Mouse (Mus musculus) neural tube, embryonic 12.5 days (tissue): ENCODE results near the gene Dapk1. TPM values are rescaled to one million over a fixed set of nuclear protein-coding genes. Genes with fewer than 3 reads are reported as not detected.

ENCODE experiments used
- ATAC-seq: fragments of 200-750 bp; cut with Nextera tagmentation; 2 replicates; pipeline ENCODE4 v1.8.0; 2017; ENCODE audit warnings: low read depth, mild to moderate bottlenecking, moderate TSS enrichment, moderate library complexity; ENCODE audit not compliant: low FRiP score
- H3K27ac ChIP-seq: fragments of 300-500 bp; sonication (generic); 2 replicates; pipeline ENCODE4 v1.5.1; 2016
- H3K27me3 ChIP-seq: fragments of 300-500 bp; sonication (generic); replicated peaks from 2 replicates; pipeline ENCODE4 v1.6.1; 2016; ENCODE audit warnings: mild to moderate bottlenecking
- H3K36me3 ChIP-seq: fragments of 300-500 bp; sonication (generic); 2 replicates; pipeline ENCODE4 v1.6.1; 2016; ENCODE audit warnings: mild to moderate bottlenecking
- H3K4me1 ChIP-seq: fragments of 300-500 bp; sonication (generic); 2 replicates; pipeline ENCODE4 v1.6.1; 2016
- H3K4me2 ChIP-seq: fragments of 300-500 bp; sonication (generic); replicated peaks from 2 replicates; pipeline ENCODE4 v1.6.1; 2016; ENCODE audit warnings: mild to moderate bottlenecking
- H3K4me3 ChIP-seq: fragments of 300-500 bp; sonication (generic); 2 replicates; pipeline ENCODE4 v1.5.1; 2016
- H3K9ac ChIP-seq: fragments of 300-500 bp; sonication (generic); 2 replicates; pipeline ENCODE4 v1.6.1; 2016; ENCODE audit warnings: mild to moderate bottlenecking
- H3K9me3 ChIP-seq: fragments of 300-500 bp; sonication (generic); 2 replicates; pipeline ENCODE4 v1.6.1; 2016; ENCODE audit warnings: mild to moderate bottlenecking
- WGBS: fragments of 180-500 bp; shearing (Covaris S2); methylation state at CpG from one replicate; pipeline ENCODE4 v1.1.7; 2016; 5-methylcytosine and 5-hydroxymethylcytosine counted together
- polyA plus RNA-seq: library from polyadenylated mRNA; unstranded; fragments of >200 nt; fragmentation: Nextera tagmentation; extraction: Ambion mirVana; gene quantifications from 2 replicates; pipeline ENCODE4 v1.2.1, GENCODE M21; 2016

Gene Dapk1
- polyA plus RNA-seq, 1 experiment from 2014 or later, result 37.3 TPM

DNA sequence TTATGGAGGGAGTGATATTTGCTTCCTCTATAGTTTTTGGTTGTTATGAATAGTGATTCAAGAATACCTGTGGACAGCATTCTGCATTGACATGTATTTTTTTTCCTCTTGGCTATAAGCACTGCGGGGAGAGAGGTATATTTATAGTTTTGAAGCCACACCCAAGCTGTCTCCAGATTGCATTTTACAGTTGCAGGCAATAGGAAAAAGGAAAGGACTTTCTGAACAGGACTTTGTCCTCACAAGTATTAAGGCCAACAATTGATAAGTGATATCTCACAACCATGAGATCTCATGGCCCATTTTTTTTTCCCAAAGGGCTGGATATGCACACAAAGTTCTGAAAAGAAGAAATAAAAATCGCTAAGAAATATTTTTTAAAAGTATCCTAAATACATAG lies 207.9 kb downstream of the Dapk1 start:
- ATAC-seq, result no peak
- no peak overlapping the region for H3K4me3 ChIP-seq
- no peaks in the 10 kb centered on the region for H3K4me1 ChIP-seq
- WGBS, result 78% methylated on average over 2 of the region's 2 CpGs
- H3K9me3 ChIP-seq, result no peaks in the 10 kb centered on the region
- no peaks in the 10 kb centered on the region for H3K27me3 ChIP-seq
- H3K9ac ChIP-seq, result no peak overlapping the region
- H3K4me2 ChIP-seq, result no peak overlapping the region
- no peak overlapping the region for H3K27ac ChIP-seq
- no peaks in the 10 kb centered on the region for H3K36me3 ChIP-seq

DNA sequence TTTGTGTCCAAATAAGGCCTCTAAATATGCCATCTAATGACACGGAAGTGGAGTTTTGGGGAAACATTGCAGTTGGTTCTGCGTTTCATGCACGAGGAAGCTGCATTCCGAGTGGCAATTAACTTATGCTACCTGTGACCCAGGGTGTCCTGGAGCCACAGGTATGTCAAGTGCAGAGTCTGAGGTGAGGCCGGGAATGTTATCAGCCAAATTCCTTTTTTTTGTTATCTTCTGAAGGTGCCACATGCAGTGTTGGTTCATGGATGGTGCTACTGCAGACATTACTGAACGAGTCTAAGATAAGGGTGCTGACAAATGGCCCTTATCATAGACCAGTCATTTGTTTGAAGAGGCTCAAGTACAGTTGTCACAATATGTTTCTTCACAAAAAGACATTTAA lies 211.0 kb downstream of the Dapk1 start:
- H3K36me3 ChIP-seq, result no peaks in the 10 kb centered on the region
- no peaks in the 10 kb centered on the region for H3K4me1 ChIP-seq
- ATAC-seq, result no peak
- WGBS, result 91% methylated on average over 6 of the region's 6 CpGs
- no peak overlapping the region for H3K9ac ChIP-seq
- H3K27me3 ChIP-seq, result no peaks in the 10 kb centered on the region
- no peak overlapping the region for H3K4me3 ChIP-seq
- H3K27ac ChIP-seq, result no peak overlapping the region
- H3K9me3 ChIP-seq, result no peaks in the 10 kb centered on the region
- H3K4me2 ChIP-seq, result no peak overlapping the region

Other genes with a start within 250 kb of the Dapk1 start
- not detected in 2 replicates for gene BC051665, start 184.4 kb downstream of the Dapk1 start, polyA plus RNA-seq
- gene Ctsll3, start 200.9 kb downstream of the Dapk1 start, polyA plus RNA-seq, result not detected in 2 replicates